Mouse (Mus musculus) cerebellum, postnatal 25 days (tissue): ENCODE data around the gene Nptxr.
"Not testable (repeated sequence)": the region's sequence is repeated elsewhere in the genome, so short reads cannot be mapped to it uniquely, and the experiment has no call there.

Experiments
- DNase-seq, 2 experiments: peaks; one replicate each; pipeline ENCODE4 v3.0.0; 2021; ENCODE audit warnings: mixed read lengths in 2 of 2

Nptxr gene

GRCm38 (mm10) chr15:79822265-79823199 lies 18.0 kb upstream of the Nptxr start:
- peak; percentile 45 to 62 for DNase-seq

- peak; percentile 17 to 43 for DNase-seq
Measured at GRCm38 (mm10) chr15:79818325-79818724, 13.8 kb upstream of the Nptxr start.

GRCm38 (mm10) chr15:79813666-79814258 lies 9.2 kb upstream of the Nptxr start:
- DNase-seq = no peak

- DNase-seq = not testable (repeated sequence)
Measured at GRCm38 (mm10) chr15:79812840-79813239, 8.3 kb upstream of the Nptxr start.

GRCm38 (mm10) chr15:79810997-79811396 lies 6.4 kb upstream of the Nptxr start:
- peak; percentile 65 to 66 for DNase-seq

- peak; percentile 87 to 90 for DNase-seq
Measured at GRCm38 (mm10) chr15:79810061-79810460, 5.5 kb upstream of the Nptxr start.

- peak; percentile 74 to 78 for DNase-seq
Measured at GRCm38 (mm10) chr15:79808658-79809057, 4.1 kb upstream of the Nptxr start.

- peak; percentile 79 to 87 for DNase-seq
Measured at GRCm38 (mm10) chr15:79808114-79808513, 3.5 kb upstream of the Nptxr start.

- peak; percentile 55 to 71 for DNase-seq
Measured at GRCm38 (mm10) chr15:79807050-79807449, 2.5 kb upstream of the Nptxr start.

GRCm38 (mm10) chr15:79805246-79805645 lies 680 bp upstream of the Nptxr start:
- DNase-seq = no peak

- DNase-seq = peak; percentile 64 to 71
Measured at GRCm38 (mm10) chr15:79803533-79804351, 824 bp downstream of the Nptxr start.

- peak; percentile 84 to 89 for DNase-seq
Measured at GRCm38 (mm10) chr15:79802304-79802703, 2.3 kb downstream of the Nptxr start.

- DNase-seq = peak in 1 of 2 experiments; percentile 13
Measured at GRCm38 (mm10) chr15:79801646-79802045, 2.9 kb downstream of the Nptxr start.

GRCm38 (mm10) chr15:79800701-79801100 lies 3.9 kb downstream of the Nptxr start:
- DNase-seq = peak; percentile 65 to 70

GRCm38 (mm10) chr15:79798591-79798990 lies 6.0 kb downstream of the Nptxr start:
- DNase-seq = peak in 1 of 2 experiments; percentile 29

GRCm38 (mm10) chr15:79797680-79798079 lies 6.9 kb downstream of the Nptxr start:
- DNase-seq = peak; percentile 58 to 61

GRCm38 (mm10) chr15:79797096-79797495 lies 7.5 kb downstream of the Nptxr start:
- no peak for DNase-seq

- DNase-seq = peak; percentile 43 to 60
Measured at GRCm38 (mm10) chr15:79796256-79796655, 8.3 kb downstream of the Nptxr start.

GRCm38 (mm10) chr15:79794173-79794572 lies 10.4 kb downstream of the Nptxr start:
- DNase-seq = peak; percentile 35

GRCm38 (mm10) chr15:79793076-79793475 lies 11.5 kb downstream of the Nptxr start:
- DNase-seq = no peak

- DNase-seq = peak; percentile 62 to 79
Measured at GRCm38 (mm10) chr15:79792455-79792854, 12.1 kb downstream of the Nptxr start.

GRCm38 (mm10) chr15:79791502-79791901 lies 13.1 kb downstream of the Nptxr start:
- DNase-seq = peak in 1 of 2 experiments; percentile 36

- peak; percentile 83 to 87 for DNase-seq
Measured at GRCm38 (mm10) chr15:79790905-79791304, 13.7 kb downstream of the Nptxr start.
